Mouse (Mus musculus) MEL (cell line): ENCODE data around the gene Olfr465-ps1. TPM values are rescaled to one million over a fixed set of nuclear protein-coding genes. Genes with fewer than 3 reads are reported as not detected.
A peak's percentile ranks its signal among the peaks of the same experiment; 100 is the strongest.

ENCODE experiments used
- DNase-seq: peaks from one replicate; pipeline ENCODE4 v3.0.0; 2011; ENCODE audit warnings: low read depth, low spot score
- H3K27ac ChIP-seq: 2 replicates; pipeline ENCODE4 v1.5.1; 2012; ENCODE audit warnings: low read depth, mild to moderate bottlenecking, control low read depth, low read length, moderate library complexity; ENCODE audit not compliant: control insufficient read depth
- H3K27me3 ChIP-seq, 2 experiments: fragments of 150-350 bp in 1 of 2; sonication (generic) in 1 of 2; 2 replicates each; pipeline ENCODE4 v1.6.1; 2012; ENCODE audit warnings: low read length in 2 of 2, mild to moderate bottlenecking in 2 of 2, improper control_type of control experiment in 1 of 2, moderate library complexity in 1 of 2; ENCODE audit not compliant: insufficient read depth in 2 of 2, control insufficient read depth in 1 of 2
- H3K36me3 ChIP-seq, 2 experiments: 2 replicates each; pipeline ENCODE4 v1.6.1; 2012 to 2014; ENCODE audit warnings: low read length in 2 of 2, improper control_type of control experiment in 1 of 2, inconsistent platforms in 1 of 2, mild to moderate bottlenecking in 1 of 2; ENCODE audit not compliant: insufficient read depth in 2 of 2, control insufficient read depth in 1 of 2
- H3K4me1 ChIP-seq, 2 experiments: fragments of 150-350 bp in 1 of 2; sonication (generic) in 1 of 2; 2 replicates each; pipeline ENCODE4 v1.6.1; 2012; ENCODE audit warnings: low read length in 2 of 2, improper control_type of control experiment in 1 of 2, mild to moderate bottlenecking in 1 of 2; ENCODE audit not compliant: insufficient read depth in 2 of 2, control insufficient read depth in 1 of 2
- H3K4me3 ChIP-seq, 2 experiments: fragments of 150-350 bp in 1 of 2; sonication (generic) in 1 of 2; 2 replicates each; pipeline ENCODE4 v1.5.1; 2012; ENCODE audit warnings: low read depth in 2 of 2, low read length in 2 of 2, mild to moderate bottlenecking in 2 of 2, moderate library complexity in 2 of 2, control low read depth in 1 of 2, improper control_type of control experiment in 1 of 2; ENCODE audit not compliant: control insufficient read depth in 1 of 2, insufficient read depth in 1 of 2
- H3K79me2 ChIP-seq: 2 replicates; pipeline ENCODE4 v1.6.1; 2012; ENCODE audit warnings: mild to moderate bottlenecking, low read length, moderate library complexity; ENCODE audit not compliant: control insufficient read depth, poor library complexity, insufficient read depth
- H3K9ac ChIP-seq: 2 replicates; pipeline ENCODE4 v1.6.1; 2012; ENCODE audit warnings: low read depth, mild to moderate bottlenecking, control low read depth, low read length, moderate library complexity; ENCODE audit not compliant: control insufficient read depth, poor library complexity, severe bottlenecking
- H3K9me3 ChIP-seq: fragments of 150-350 bp; sonication (generic); replicated peaks from 2 replicates; pipeline ENCODE4 v1.6.1; 2012; ENCODE audit warnings: mild to moderate bottlenecking, low read length, improper control_type of control experiment, moderate library complexity; ENCODE audit not compliant: insufficient read depth
- BHLHE40 ChIP-seq: IDR thresholded peaks from 2 replicates; pipeline ENCODE4 v1.6.1; 2012; ENCODE audit warnings: low read depth, mild to moderate bottlenecking, inconsistent platforms, low read length, improper control_type of control experiment, borderline replicate concordance
- CHD2 ChIP-seq: IDR thresholded peaks from 2 replicates; pipeline ENCODE4 v1.6.1; 2011; ENCODE audit warnings: low read length, improper control_type of control experiment
- CTCF ChIP-seq, 3 experiments: IDR thresholded peaks in 2 of 3; conservative IDR thresholded peaks in 1 of 3; 2 replicates each; pipeline ENCODE4 v1.5.1; 2011 to 2012; ENCODE audit warnings: low read length in 3 of 3, low read depth in 2 of 3, mild to moderate bottlenecking in 2 of 3, improper control_type of control experiment in 1 of 3, inconsistent platforms in 1 of 3, mixed read lengths in 1 of 3, moderate library complexity in 1 of 3; ENCODE audit not compliant: control insufficient read depth in 1 of 3, insufficient read depth in 1 of 3, poor library complexity in 1 of 3, severe bottlenecking in 1 of 3
- E2F4 ChIP-seq: IDR thresholded peaks from 2 replicates; pipeline ENCODE4 v1.6.1; 2011; ENCODE audit warnings: low read depth, low read length, improper control_type of control experiment, borderline replicate concordance
- ELF1 ChIP-seq: IDR thresholded peaks from 2 replicates; pipeline ENCODE4 v1.6.1; 2014; ENCODE audit warnings: low read depth, mild to moderate bottlenecking, inconsistent platforms, low read length, improper control_type of control experiment, moderate library complexity
- EP300 ChIP-seq, 2 experiments: IDR thresholded peaks; 2 replicates each; pipeline ENCODE4 v1.6.1; 2011; ENCODE audit warnings: improper control_type of control experiment in 2 of 2, low read length in 2 of 2, low read depth in 1 of 2, mild to moderate bottlenecking in 1 of 2
- GABPA ChIP-seq: IDR thresholded peaks from 2 replicates; pipeline ENCODE4 v1.6.1; 2012; ENCODE audit warnings: low read depth, mild to moderate bottlenecking, inconsistent platforms, low read length, improper control_type of control experiment, moderate library complexity
- KAT2A ChIP-seq: conservative IDR thresholded peaks from 2 replicates; pipeline ENCODE4 v1.6.1; 2012; ENCODE audit warnings: low read depth, low read length, improper control_type of control experiment, inconsistent platforms
- MAFK ChIP-seq: IDR thresholded peaks from 2 replicates; pipeline ENCODE4 v1.6.1; 2011; ENCODE audit warnings: low read depth, mild to moderate bottlenecking, low read length, improper control_type of control experiment, borderline replicate concordance
- MEF2A ChIP-seq: IDR thresholded peaks from 2 replicates; pipeline ENCODE4 v1.6.1; 2014; ENCODE audit warnings: low read depth, mild to moderate bottlenecking, inconsistent platforms, low read length, improper control_type of control experiment; ENCODE audit not compliant: poor library complexity, insufficient replicate concordance, severe bottlenecking; ENCODE audit errors: extremely low read depth
- MXI1 ChIP-seq: IDR thresholded peaks from 2 replicates; pipeline ENCODE4 v1.6.1; 2011; ENCODE audit warnings: mild to moderate bottlenecking, low read depth, low read length, improper control_type of control experiment
- MYC ChIP-seq: IDR thresholded peaks from 2 replicates; pipeline ENCODE4 v1.6.1; 2011; ENCODE audit warnings: low read depth, mild to moderate bottlenecking, low read length, improper control_type of control experiment, moderate library complexity
- NRF1 ChIP-seq: IDR thresholded peaks from 2 replicates; pipeline ENCODE4 v1.6.1; 2014; ENCODE audit warnings: low read depth, mild to moderate bottlenecking, inconsistent platforms, low read length, improper control_type of control experiment, moderate library complexity; ENCODE audit not compliant: poor library complexity, insufficient read depth, severe bottlenecking
- POLR2AphosphoS5 ChIP-seq: IDR thresholded peaks from 2 replicates; pipeline ENCODE4 v1.6.1; 2012; ENCODE audit warnings: low read depth, borderline replicate concordance, mild to moderate bottlenecking, inconsistent platforms, low read length, moderate library complexity, mixed read lengths
- RAD21 ChIP-seq: IDR thresholded peaks from 2 replicates; pipeline ENCODE4 v1.6.1; 2011; ENCODE audit warnings: mild to moderate bottlenecking, low read depth, low read length, improper control_type of control experiment
- RCOR1 ChIP-seq: IDR thresholded peaks from 2 replicates; pipeline ENCODE4 v1.6.1; 2012; ENCODE audit warnings: low read depth, mild to moderate bottlenecking, inconsistent platforms, low read length, improper control_type of control experiment
- SIN3A ChIP-seq: IDR thresholded peaks from 2 replicates; pipeline ENCODE4 v1.6.1; 2012; ENCODE audit warnings: low read length, improper control_type of control experiment, inconsistent platforms
- SMC3 ChIP-seq: IDR thresholded peaks from 2 replicates; pipeline ENCODE4 v1.6.1; 2011; ENCODE audit warnings: low read depth, low read length, improper control_type of control experiment
- TAL1 ChIP-seq: IDR thresholded peaks from 2 replicates; pipeline ENCODE4 v1.6.1; 2012; ENCODE audit warnings: mild to moderate bottlenecking, inconsistent platforms, low read length, moderate library complexity, mixed read lengths
- TCF12 ChIP-seq: IDR thresholded peaks from 2 replicates; pipeline ENCODE4 v1.6.1; 2014; ENCODE audit warnings: low read depth, mild to moderate bottlenecking, inconsistent platforms, low read length, improper control_type of control experiment, moderate library complexity
- USF1 ChIP-seq: IDR thresholded peaks from 2 replicates; pipeline ENCODE4 v1.6.1; 2014; ENCODE audit warnings: low read depth, mild to moderate bottlenecking, inconsistent platforms, low read length, improper control_type of control experiment, moderate library complexity
- USF2 ChIP-seq, 2 experiments: IDR thresholded peaks; 2 replicates each; pipeline ENCODE4 v1.6.1; 2011 to 2012; ENCODE audit warnings: improper control_type of control experiment in 2 of 2, low read length in 2 of 2, borderline replicate concordance in 1 of 2, inconsistent platforms in 1 of 2, low read depth in 1 of 2, mild to moderate bottlenecking in 1 of 2; ENCODE audit not compliant: insufficient read depth in 1 of 2
- ZC3H11A ChIP-seq: IDR thresholded peaks from 2 replicates; pipeline ENCODE4 v1.6.1; 2012; ENCODE audit warnings: low read depth, mild to moderate bottlenecking, inconsistent platforms, low read length, improper control_type of control experiment
- ZKSCAN1 ChIP-seq: IDR thresholded peaks from 2 replicates; pipeline ENCODE4 v1.6.1; 2012; ENCODE audit warnings: low read depth, mild to moderate bottlenecking, inconsistent platforms, low read length, improper control_type of control experiment, moderate library complexity
- ZNF384 ChIP-seq: IDR thresholded peaks from 2 replicates; pipeline ENCODE4 v1.6.1; 2012; ENCODE audit warnings: low read depth, mild to moderate bottlenecking, inconsistent platforms, low read length, improper control_type of control experiment
- polyA plus RNA-seq, 2 experiments: library from polyadenylated mRNA; stranded (reverse) in 1 of 2; unstranded in 1 of 2; fragments of >175 nt in 1 of 2; fragments of >200 nt in 1 of 2; gene quantifications; 2 replicates each; pipeline versions ENCODE4 v1.2.1 to v1.2.4; 2012; ENCODE audit warnings: low replicate concordance in 2 of 2, low read depth in 1 of 2; ENCODE audit not compliant: insufficient read length in 2 of 2, insufficient read depth in 1 of 2, missing spikeins in 1 of 2
- total RNA-seq: library from RNA; depleted of rRNA; stranded (reverse); fragments of 300-350 nt; gene quantifications from 2 replicates; pipeline ENCODE4 v1.2.3, GENCODE M21; 2012

The Olfr465-ps1 gene
- total and polyA plus RNA-seq, 3 experiments: not detected

- H3K4me3 ChIP-seq: no peak overlapping the region
Measured at GRCm38 (mm10) chr13:65174102-65174501, 36.2 kb downstream of the Olfr465-ps1 start.

GRCm38 (mm10) chr13:65175734-65176471, 38.0 kb downstream of the Olfr465-ps1 start:
- no peaks in the 10 kb centered on the region for H3K4me1 ChIP-seq
- H3K4me3 ChIP-seq: no peak overlapping the region

More at GRCm38 (mm10) chr13:65174102-65174501, 36.2 kb downstream of the Olfr465-ps1 start:
- no peak for DNase-seq
- H3K9me3 ChIP-seq: no peaks in the 10 kb centered on the region
- no peaks in the 10 kb centered on the region for H3K4me1 ChIP-seq
- H3K27me3 ChIP-seq: no peaks in the 10 kb centered on the region
- H3K79me2 ChIP-seq: no peaks in the 10 kb centered on the region
- no peak overlapping the region for H3K9ac ChIP-seq
- no peak for TF ChIP-seq E2F4
- TF ChIP-seq ZNF384: no peak
- no peak for TF ChIP-seq RCOR1
- no peak for TF ChIP-seq ELF1
- no peak for TF ChIP-seq MXI1
- TF ChIP-seq EP300 (IDR thresholded peaks at IDR 0.05; ENCODE audit: low read depth in 1 of 2, low read length in 2 of 2): no peak
- no peak for TF ChIP-seq CHD2
- no peak for TF ChIP-seq MAFK
- no peak for TF ChIP-seq BHLHE40
- no peak for TF ChIP-seq TAL1
- TF ChIP-seq MYC: no peak
- TF ChIP-seq NRF1: no peak
- TF ChIP-seq USF1: no peak
- TF ChIP-seq SMC3: no peak
- TF ChIP-seq POLR2AphosphoS5: no peak
- TF ChIP-seq KAT2A: no peak
- no peak for TF ChIP-seq MEF2A
- TF ChIP-seq TCF12: no peak
- TF ChIP-seq, all 39 proteins: peak for 0
- Histone ChIP-seq H3K36me3 (no peaks in the 10 kb centered on the region), H3K27ac (no peak overlapping the region)

More at GRCm38 (mm10) chr13:65175734-65176471, 38.0 kb downstream of the Olfr465-ps1 start:
- Histone ChIP-seq H3K9ac (no peak overlapping the region), H3K79me2 (no peaks in the 10 kb centered on the region), H3K36me3 (no peaks in the 10 kb centered on the region), H3K9me3 (no peaks in the 10 kb centered on the region), H3K27me3 (no peaks in the 10 kb centered on the region), H3K27ac (no peak overlapping the region)
- TF ChIP-seq SMC3: peak; percentile 93
- TF ChIP-seq USF1: no peak
- no peak for TF ChIP-seq GABPA
- peak; percentile 69 for TF ChIP-seq RAD21
- TF ChIP-seq ZC3H11A: peak; percentile 72
- TF ChIP-seq USF2 (IDR thresholded peaks at IDR 0.05; ENCODE audit: borderline replicate concordance in 1 of 2, insufficient read depth in 1 of 2, low read depth in 1 of 2, low read length in 2 of 2): no peak
- TF ChIP-seq ZKSCAN1: no peak
- TF ChIP-seq MAFK: no peak
- no peak for TF ChIP-seq SIN3A
- no peak for TF ChIP-seq MYC
- TF ChIP-seq CTCF (IDR thresholded peaks at IDR 0.05 in 2 of 3, conservative IDR thresholded peaks at IDR 0.05 in 1 of 3; ENCODE audit: control insufficient read depth in 1 of 3, insufficient read depth in 1 of 3, low read depth in 2 of 3, low read length in 3 of 3, poor library complexity in 1 of 3, severe bottlenecking in 1 of 3): peak; percentile 68 to 87 (median 87)
- TF ChIP-seq ZNF384: no peak
- peak; percentile 73 for DNase-seq
